Mouse (Mus musculus) stomach, embryonic 15.5 days (tissue): ENCODE data around the gene Gm15557. TPM values are rescaled to one million over a fixed set of nuclear protein-coding genes. Genes with fewer than 3 reads are reported as not detected.

Experiments used
- ATAC-seq: fragments of 200-750 bp; cut with Nextera tagmentation; 2 replicates; pipeline ENCODE4 v1.8.0; 2017; ENCODE audit warnings: low read depth, moderate number of reproducible peaks, moderate TSS enrichment; ENCODE audit not compliant: insufficient read depth, low FRiP score
- H3K27ac ChIP-seq: fragments of 300-500 bp; sonication (generic); 2 replicates; pipeline ENCODE4 v1.5.1; 2015; ENCODE audit warnings: mild to moderate bottlenecking, inconsistent platforms
- H3K27me3 ChIP-seq: fragments of 300-500 bp; sonication (generic); replicated peaks from 2 replicates; pipeline ENCODE4 v1.6.1; 2015; ENCODE audit warnings: inconsistent platforms
- H3K36me3 ChIP-seq: fragments of 300-500 bp; sonication (generic); 2 replicates; pipeline ENCODE4 v1.6.1; 2015; ENCODE audit warnings: inconsistent platforms
- H3K4me1 ChIP-seq: fragments of 300-500 bp; sonication (generic); 2 replicates; pipeline ENCODE4 v1.6.1; 2015; ENCODE audit warnings: inconsistent platforms
- H3K4me2 ChIP-seq: fragments of 300-500 bp; sonication (generic); 2 replicates; pipeline ENCODE4 v1.6.1; 2015; ENCODE audit warnings: mild to moderate bottlenecking, inconsistent platforms
- H3K4me3 ChIP-seq: fragments of 300-500 bp; sonication (generic); replicated peaks from 2 replicates; pipeline ENCODE4 v1.5.1; 2015; ENCODE audit warnings: inconsistent platforms
- H3K9ac ChIP-seq: fragments of 300-500 bp; sonication (generic); 2 replicates; pipeline ENCODE4 v1.6.1; 2015; ENCODE audit warnings: inconsistent platforms
- H3K9me3 ChIP-seq: fragments of 300-500 bp; sonication (generic); 2 replicates; pipeline ENCODE4 v1.6.1; 2016; ENCODE audit warnings: inconsistent platforms
- WGBS: fragments of 180-500 bp; shearing (Covaris S2); methylation state at CpG from one replicate; pipeline ENCODE4 v1.1.7; 2015; 5-methylcytosine and 5-hydroxymethylcytosine counted together
- polyA plus RNA-seq: library from polyadenylated mRNA; unstranded; fragments of >200 nt; fragmentation: Nextera tagmentation; extraction: Ambion mirVana; gene quantifications from 2 replicates; pipeline ENCODE4 v1.2.1, GENCODE M21; 2015

Gene Gm15557
- polyA plus RNA-seq, 1 experiment from 2014 or later, result not detected

DNA sequence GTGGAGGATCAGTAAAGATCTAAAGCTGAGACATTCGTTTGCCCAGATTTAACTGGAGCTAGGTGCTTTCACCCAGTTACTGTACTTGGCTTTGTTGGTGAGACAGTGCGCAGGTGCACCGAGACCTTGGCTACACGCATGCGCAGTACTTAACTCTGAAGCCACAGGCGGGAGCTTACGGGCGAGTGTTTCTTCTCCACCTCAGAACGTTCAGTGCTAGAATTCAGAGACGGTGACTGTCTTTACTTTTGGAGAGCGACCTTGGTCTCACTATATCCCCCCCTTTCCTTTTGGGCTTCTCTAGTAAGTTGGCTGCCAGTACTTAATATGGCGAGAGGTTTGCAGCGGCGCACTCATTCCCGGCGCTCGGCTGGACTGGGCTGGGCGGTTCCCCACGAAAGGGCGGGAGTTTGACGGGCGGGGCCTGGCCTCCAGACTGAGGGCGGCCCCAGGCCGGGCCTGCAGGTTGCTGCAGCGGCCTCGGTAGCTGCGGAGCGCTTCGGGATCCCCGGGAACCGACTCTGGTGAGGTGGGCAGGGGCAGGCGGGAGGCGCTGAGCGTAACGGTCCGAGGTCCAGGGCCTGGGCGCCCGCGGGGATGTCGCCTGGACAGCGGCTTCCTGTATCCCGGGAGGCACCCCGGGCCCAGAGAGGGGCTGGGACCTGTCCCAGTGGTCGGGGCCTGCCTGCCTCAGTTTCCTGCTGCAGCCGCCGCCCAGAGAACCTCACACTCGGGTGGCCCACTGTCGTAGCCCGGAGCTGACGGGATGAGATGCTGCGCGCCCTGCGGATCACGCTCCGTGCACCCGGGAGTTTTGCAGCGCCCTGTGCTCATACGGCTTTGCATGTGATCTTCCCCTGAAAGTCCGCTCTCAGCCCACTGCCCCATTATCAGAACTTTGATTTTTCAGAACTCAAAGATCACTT, 15.9 kb downstream of the Gm15557 start, which contains the start of gene Cep250:
Cep250 (plus strand) TSS at position 325 of the 926 bp plus-strand sequence.
- Histone ChIP-seq H3K27ac (peak within 1 kb of the TSS; percentile 88), H3K27me3 (no peaks in the 10 kb centered on the region), H3K9ac (peak within 1 kb of the TSS; percentile 94), H3K36me3 (no peaks in the 10 kb centered on the region), H3K4me3 (peak within 1 kb of the TSS; percentile 97), H3K9me3 (no peaks in the 10 kb centered on the region), H3K4me1 (peaks cover 7% of the 10 kb centered on the region; the same call in 1 of the 2 replicates), H3K4me2 (peak within 1 kb of the TSS; percentile 76)
- WGBS, result under 1% methylated on average over 57 of the region's 59 CpGs
- peak; percentile 98 for ATAC-seq

DNA sequence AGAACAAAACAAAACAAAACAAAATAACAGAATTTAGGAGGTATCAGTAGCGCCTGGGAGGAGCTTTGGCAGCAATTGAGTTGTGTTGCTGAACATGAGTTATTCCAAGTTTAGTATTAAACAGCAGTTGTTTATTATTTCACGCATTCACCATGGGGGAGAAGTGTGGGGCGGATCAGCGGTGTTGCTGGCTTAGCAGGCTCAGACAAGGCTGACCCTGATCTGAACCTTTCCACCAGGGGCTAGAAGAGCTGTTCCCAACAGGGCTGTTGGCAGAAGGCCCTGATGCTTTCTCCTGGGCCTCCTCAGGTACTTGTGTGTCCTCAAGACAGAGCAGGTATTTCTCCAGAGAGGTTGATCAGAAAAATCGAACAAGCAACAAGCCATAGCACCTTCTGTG, 19.5 kb downstream of the Gm15557 start:
- Histone ChIP-seq H3K27ac (no peak overlapping the region), H3K27me3 (no peaks in the 10 kb centered on the region), H3K36me3 (peaks cover 9% of the 10 kb centered on the region), H3K9me3 (no peaks in the 10 kb centered on the region), H3K4me1 (peaks cover 7% of the 10 kb centered on the region; the same call in 1 of the 2 replicates), H3K9ac (no peak overlapping the region), H3K4me2 (no peak overlapping the region), H3K4me3 (no peak overlapping the region)
- ATAC-seq, result no peak
- 75% methylated on average over 5 of the region's 5 CpGs for WGBS

DNA sequence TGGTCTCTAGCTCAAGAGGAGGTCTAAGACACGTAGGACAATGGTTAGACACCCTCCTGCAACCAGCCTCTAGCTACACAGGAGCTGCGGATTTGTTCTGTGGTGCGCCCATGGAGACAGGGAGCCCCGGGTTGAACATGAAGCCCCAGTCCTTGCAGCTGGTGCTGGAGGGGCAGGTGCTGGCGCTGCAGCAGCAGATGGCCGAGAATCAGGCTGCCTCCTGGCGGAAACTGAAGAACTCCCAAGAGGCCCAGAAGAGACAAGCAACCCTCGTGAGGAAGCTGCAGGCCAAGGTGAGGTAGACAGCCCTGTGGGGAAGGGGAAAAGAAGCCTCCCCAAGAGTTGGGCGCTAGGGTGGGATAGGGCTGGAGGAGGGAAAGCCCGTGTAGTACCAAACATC, 21.3 kb downstream of the Gm15557 start:
- Histone ChIP-seq H3K27ac (no peak overlapping the region), H3K9ac (no peak overlapping the region), H3K36me3 (peaks cover 18% of the 10 kb centered on the region), H3K27me3 (no peaks in the 10 kb centered on the region), H3K4me2 (no peak overlapping the region), H3K9me3 (no peaks in the 10 kb centered on the region), H3K4me3 (no peak overlapping the region), H3K4me1 (peaks cover 7% of the 10 kb centered on the region; the same call in 1 of the 2 replicates)
- 82% methylated on average over 10 of the region's 10 CpGs for WGBS
- ATAC-seq, result no peak

DNA sequence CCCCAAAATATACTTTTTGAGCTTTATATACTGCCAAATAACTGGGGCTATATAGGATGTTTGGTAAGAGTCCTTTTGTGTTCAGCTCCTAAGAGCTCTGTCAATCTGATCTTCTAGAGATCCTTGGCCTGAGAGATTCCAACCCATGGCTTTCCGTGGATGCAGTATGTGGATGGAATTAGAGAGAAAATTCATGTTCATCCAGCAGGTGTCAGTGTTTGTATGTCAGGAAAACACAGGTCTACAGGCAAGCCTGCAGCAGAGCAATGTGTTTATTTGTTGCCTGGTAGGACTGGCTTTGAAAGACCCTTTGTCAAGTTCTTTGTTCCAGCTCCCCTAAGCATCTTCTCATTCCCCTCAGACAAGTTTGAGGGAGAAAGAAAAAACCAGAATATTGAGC, 22.5 kb downstream of the Gm15557 start:
- H3K36me3 ChIP-seq, result peaks cover 29% of the 10 kb centered on the region

DNA sequence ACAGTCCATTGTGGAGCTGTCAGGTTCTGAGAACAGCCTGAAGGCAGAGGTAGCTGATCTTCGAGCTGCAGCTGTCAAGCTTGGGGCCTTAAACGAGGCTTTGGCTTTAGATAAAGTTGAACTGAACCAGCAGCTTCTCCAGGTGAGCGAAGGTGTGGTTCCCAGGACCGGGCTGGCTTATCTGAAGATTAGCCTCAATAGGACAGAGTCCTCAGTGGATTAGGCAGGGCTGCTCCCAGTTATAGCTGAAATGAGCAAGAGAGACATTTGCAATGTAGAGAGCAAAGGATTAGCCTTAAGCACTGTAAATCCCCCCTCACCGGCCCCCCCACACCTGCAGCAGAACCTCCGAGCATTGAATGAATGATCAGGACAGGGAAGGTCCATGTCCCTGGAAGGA, 32.8 kb downstream of the Gm15557 start:
- no peaks in the 10 kb centered on the region for H3K27me3 ChIP-seq
- no peak overlapping the region for H3K4me3 ChIP-seq
- H3K9ac ChIP-seq, result no peak overlapping the region
- H3K4me2 ChIP-seq, result no peak overlapping the region
- WGBS, result 74% methylated on average over 6 of the region's 6 CpGs
- peaks cover 70% of the 10 kb centered on the region for H3K36me3 ChIP-seq
- H3K4me1 ChIP-seq, result no peaks in the 10 kb centered on the region
- H3K9me3 ChIP-seq, result no peaks in the 10 kb centered on the region
- no peak overlapping the region for H3K27ac ChIP-seq
- no peak for ATAC-seq

More for the DNA sequence above, 22.5 kb downstream of the Gm15557 start:
- H3K4me3 ChIP-seq, result no peak overlapping the region
- no peaks in the 10 kb centered on the region for H3K27me3 ChIP-seq
- H3K27ac ChIP-seq, result no peak overlapping the region
- no peaks in the 10 kb centered on the region for H3K4me1 ChIP-seq
- no peak overlapping the region for H3K9ac ChIP-seq
- ATAC-seq, result no peak
- no peaks in the 10 kb centered on the region for H3K9me3 ChIP-seq
- no peak overlapping the region for H3K4me2 ChIP-seq
- 19% methylated on average over 1 of the region's 1 CpGs for WGBS

DNA sequence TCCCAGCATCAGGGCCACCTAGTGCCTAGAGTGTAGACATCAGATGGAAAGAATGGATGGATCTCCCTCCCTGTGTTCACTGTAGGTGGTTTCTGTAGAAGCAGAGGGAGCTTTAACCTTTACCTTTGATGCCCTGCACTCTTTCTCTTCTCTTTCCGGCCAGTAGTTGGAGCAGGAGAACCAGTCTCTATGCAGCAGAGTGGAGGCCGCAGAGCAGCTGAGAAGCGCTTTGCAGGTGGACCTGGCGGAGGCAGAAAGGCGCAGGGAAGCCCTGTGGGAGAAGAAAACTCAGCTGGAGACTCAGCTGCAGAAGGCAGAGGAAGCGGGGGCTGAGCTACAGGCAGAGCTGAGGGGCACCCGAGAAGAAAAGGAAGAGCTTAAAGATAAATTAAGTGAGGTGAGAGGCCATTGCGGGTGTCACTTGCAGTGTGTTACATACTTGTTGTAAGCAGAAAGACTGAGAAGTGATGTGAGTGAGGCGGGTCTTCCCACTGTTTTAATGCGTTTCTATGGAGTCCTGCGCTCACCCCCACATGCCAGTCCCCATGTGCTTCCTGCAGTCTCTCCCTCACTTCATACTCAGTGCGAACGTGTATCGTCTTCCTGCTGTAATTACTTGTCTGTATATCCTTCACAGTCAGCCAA, 33.7 kb downstream of the Gm15557 start:
- ATAC-seq, result no peak
- Histone ChIP-seq H3K4me1 (no peaks in the 10 kb centered on the region), H3K9me3 (no peaks in the 10 kb centered on the region), H3K9ac (no peak overlapping the region), H3K36me3 (peaks cover 67% of the 10 kb centered on the region), H3K4me3 (no peak overlapping the region), H3K27ac (no peak overlapping the region), H3K27me3 (no peaks in the 10 kb centered on the region), H3K4me2 (no peak overlapping the region)
- WGBS, result 74% methylated on average over 14 of the region's 14 CpGs

DNA sequence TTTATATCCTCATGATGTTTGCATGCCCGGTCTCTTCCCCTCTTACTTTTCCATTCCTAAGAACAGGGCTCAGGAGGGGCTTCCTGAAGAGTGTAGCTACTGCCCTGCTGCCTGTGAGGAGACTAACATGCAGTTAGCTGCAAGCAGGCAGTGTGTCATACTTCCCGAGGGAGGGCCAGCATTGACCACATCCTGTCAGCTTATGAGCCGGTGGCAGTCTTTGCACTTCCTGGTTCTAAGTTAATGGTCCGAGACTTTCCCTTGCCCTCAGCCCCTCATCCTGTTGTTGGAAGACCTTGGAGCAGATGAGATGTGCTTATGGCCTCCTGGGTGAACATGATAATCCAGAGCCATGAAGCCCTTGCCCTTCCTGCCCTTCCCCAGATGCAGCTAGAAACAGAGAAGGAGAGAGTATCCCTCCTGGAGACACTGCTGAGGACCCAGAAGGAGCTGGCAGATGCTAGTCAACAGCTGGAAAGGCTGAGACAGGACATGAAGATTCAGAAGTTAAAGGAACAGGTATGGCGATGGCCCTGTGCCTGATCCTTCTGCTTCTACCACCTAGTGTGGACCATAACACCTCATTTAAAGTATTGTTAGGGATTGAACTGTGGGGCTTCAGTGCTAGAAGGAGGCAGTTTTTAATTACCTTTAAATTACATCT, 38.9 kb downstream of the Gm15557 start:
- H3K27ac ChIP-seq, result no peak overlapping the region
- no peak overlapping the region for H3K9ac ChIP-seq
- no peak for ATAC-seq
- WGBS, result 80% methylated on average over 5 of the region's 5 CpGs
- H3K9me3 ChIP-seq, result no peaks in the 10 kb centered on the region
- H3K27me3 ChIP-seq, result no peaks in the 10 kb centered on the region
- H3K36me3 ChIP-seq, result peaks cover 74% of the 10 kb centered on the region
- no peak overlapping the region for H3K4me2 ChIP-seq
- no peaks in the 10 kb centered on the region for H3K4me1 ChIP-seq
- no peak overlapping the region for H3K4me3 ChIP-seq

DNA sequence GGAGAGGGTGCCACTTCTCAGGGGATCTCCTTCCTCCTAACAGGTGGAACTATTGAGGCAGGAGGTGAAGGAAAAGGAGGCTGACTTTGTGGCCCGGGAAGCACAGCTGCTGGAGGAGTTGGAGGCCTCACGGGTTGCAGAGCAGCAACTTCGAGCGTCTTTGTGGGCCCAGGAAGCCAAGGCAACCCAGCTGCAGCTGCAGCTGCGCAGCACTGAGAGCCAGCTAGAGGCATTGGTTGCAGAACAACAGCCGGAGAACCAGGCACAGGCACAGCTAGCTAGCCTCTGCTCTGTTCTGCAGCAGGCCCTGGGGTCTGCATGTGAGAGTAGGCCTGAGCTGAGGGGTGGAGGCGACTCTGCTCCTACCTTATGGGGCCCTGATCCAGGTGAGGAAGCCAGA, 45.2 kb downstream of the Gm15557 start:
- H3K27me3 ChIP-seq, result no peaks in the 10 kb centered on the region
- WGBS, result 91% methylated on average over 7 of the region's 7 CpGs
- H3K4me1 ChIP-seq, result no peaks in the 10 kb centered on the region
- no peak overlapping the region for H3K4me3 ChIP-seq
- H3K4me2 ChIP-seq, result no peak overlapping the region
- peaks cover 61% of the 10 kb centered on the region for H3K36me3 ChIP-seq
- no peak overlapping the region for H3K9ac ChIP-seq
- ATAC-seq, result no peak
- no peak overlapping the region for H3K27ac ChIP-seq
- H3K9me3 ChIP-seq, result no peaks in the 10 kb centered on the region

DNA sequence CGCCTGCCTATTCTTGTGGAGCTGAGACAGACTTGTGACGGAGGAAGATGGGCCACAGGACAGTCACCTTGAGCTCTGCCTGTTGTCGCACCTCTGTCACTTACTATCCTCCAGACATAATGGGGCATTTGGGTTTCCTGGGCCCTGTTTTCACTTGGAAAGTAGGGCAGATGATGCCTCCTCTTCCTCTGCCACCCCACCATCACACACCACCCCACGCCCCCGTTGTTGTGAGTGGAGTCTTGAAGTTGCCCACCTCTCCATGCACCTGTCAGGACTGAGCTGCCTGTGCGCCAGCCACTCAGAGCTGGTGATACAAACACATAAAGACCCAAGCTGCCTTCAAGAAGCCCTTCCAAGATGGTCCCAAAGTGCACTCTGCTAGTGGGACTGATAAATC, 46.6 kb downstream of the Gm15557 start:
- H3K9me3 ChIP-seq, result no peaks in the 10 kb centered on the region
- no peak overlapping the region for H3K4me2 ChIP-seq
- H3K9ac ChIP-seq, result no peak overlapping the region
- H3K4me1 ChIP-seq, result no peaks in the 10 kb centered on the region
- no peaks in the 10 kb centered on the region for H3K27me3 ChIP-seq
- no peak overlapping the region for H3K4me3 ChIP-seq
- WGBS, result 91% methylated on average over 6 of the region's 6 CpGs
- no peak overlapping the region for H3K27ac ChIP-seq
- peaks cover 63% of the 10 kb centered on the region for H3K36me3 ChIP-seq
- ATAC-seq, result no peak

DNA sequence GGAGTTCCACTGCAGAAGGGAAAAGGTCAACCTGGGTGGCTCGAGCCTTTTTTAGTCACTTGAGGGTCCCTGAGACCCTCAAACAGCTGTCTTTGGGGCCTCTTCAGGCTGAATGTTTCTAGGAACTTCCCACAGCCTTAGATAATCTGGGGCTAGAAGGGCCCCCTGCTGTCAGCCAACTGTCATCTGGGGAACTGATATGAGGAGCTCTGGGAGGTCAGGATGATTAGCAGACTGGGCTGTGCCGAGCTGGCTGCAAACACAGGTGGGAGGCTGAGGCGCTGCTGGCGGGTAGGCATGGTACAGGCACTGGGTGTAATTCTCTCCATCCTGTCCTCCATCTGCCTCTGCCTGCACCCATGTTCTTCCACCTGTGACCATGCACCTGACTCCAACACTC, 48.6 kb downstream of the Gm15557 start:
- H3K27ac ChIP-seq, result no peak overlapping the region
- no peaks in the 10 kb centered on the region for H3K27me3 ChIP-seq
- H3K36me3 ChIP-seq, result peaks cover 69% of the 10 kb centered on the region
- H3K9me3 ChIP-seq, result no peaks in the 10 kb centered on the region
- no peak overlapping the region for H3K4me3 ChIP-seq
- no peak overlapping the region for H3K9ac ChIP-seq
- no peaks in the 10 kb centered on the region for H3K4me1 ChIP-seq
- peak; percentile 91 for ATAC-seq
- H3K4me2 ChIP-seq, result no peak overlapping the region
- 58% methylated on average over 4 of the region's 4 CpGs for WGBS

DNA sequence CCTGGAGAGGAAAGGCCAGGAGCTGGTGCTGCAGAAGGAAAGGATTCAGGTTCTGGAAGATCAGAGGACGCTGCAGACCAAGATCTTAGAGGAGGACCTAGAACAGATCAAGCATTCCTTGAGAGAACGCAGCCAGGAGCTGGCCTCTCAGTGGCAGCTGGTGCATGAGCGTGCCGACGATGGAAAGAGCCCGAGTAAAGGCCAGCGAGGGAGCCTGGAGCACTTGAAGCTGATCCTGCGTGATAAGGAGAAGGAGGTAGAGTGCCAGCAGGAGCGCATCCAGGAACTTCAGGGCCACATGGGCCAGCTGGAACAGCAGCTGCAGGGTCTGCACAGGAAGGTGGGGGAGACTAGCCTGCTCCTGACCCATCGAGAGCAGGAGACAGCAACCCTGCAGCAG, 50.6 kb downstream of the Gm15557 start:
- no peaks in the 10 kb centered on the region for H3K9me3 ChIP-seq
- H3K27ac ChIP-seq, result no peak overlapping the region
- H3K27me3 ChIP-seq, result no peaks in the 10 kb centered on the region
- no peaks in the 10 kb centered on the region for H3K4me1 ChIP-seq
- peaks cover 73% of the 10 kb centered on the region for H3K36me3 ChIP-seq
- H3K4me3 ChIP-seq, result no peak overlapping the region
- no peak overlapping the region for H3K4me2 ChIP-seq
- WGBS, result 92% methylated on average over 10 of the region's 10 CpGs
- no peak for ATAC-seq
- H3K9ac ChIP-seq, result no peak overlapping the region

DNA sequence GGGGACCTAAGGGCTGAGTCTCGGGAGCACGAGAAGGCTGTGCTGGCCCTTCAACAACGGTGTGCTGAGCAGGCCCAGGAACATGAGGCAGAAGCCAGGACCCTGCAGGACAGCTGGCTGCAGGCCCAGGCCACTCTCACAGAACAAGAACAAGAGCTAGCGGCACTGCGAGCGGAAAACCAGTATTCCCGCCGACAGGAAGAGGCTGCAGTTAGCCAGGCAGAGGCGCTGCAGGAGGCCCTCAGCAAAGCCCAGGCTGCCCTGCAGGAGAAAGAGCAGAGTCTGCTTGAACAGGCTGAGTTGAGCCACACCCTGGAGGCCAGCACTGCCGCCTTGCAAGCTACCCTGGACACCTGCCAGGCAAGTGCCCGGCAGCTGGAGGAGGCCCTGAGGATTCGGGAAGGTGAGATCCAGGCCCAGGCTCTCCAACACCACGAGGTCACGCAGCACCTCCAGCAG, 51.4 kb downstream of the Gm15557 start:
- 72% methylated on average over 14 of the region's 14 CpGs for WGBS
- H3K4me1 ChIP-seq, result no peaks in the 10 kb centered on the region
- ATAC-seq, result peak; percentile 59
- no peaks in the 10 kb centered on the region for H3K27me3 ChIP-seq
- no peak overlapping the region for H3K27ac ChIP-seq
- H3K9ac ChIP-seq, result no peak overlapping the region
- no peak overlapping the region for H3K4me2 ChIP-seq
- no peaks in the 10 kb centered on the region for H3K9me3 ChIP-seq
- peaks cover 76% of the 10 kb centered on the region for H3K36me3 ChIP-seq
- no peak overlapping the region for H3K4me3 ChIP-seq
